Mouse (Mus musculus) embryo, embryonic 11.5 days (tissue): ENCODE measurements around the gene Olfr639.
"Not testable (repeated sequence)": the region's sequence is repeated elsewhere in the genome, so short reads cannot be mapped to it uniquely, and the experiment has no call there.

Experiments used
- DNase-seq: peaks from one replicate; pipeline ENCODE4 v3.0.0-alpha.2; 2012; ENCODE audit warnings: low read depth, low spot score

Olfr639 gene

GRCm38 (mm10) chr7:104017203-104017602 lies at the start of gene Olfr639:
Gene Olfr639 (minus strand): TSS chr7:104017303.
- no peak for DNase-seq

- DNase-seq: no peak
Measured at GRCm38 (mm10) chr7:104061345-104061744, 44.2 kb upstream of the Olfr639 start, which contains the start of gene 4930516K23Rik. Gene 4930516K23Rik (minus strand): TSS chr7:104061445.

GRCm38 (mm10) chr7:104059215-104059614 lies 42.1 kb upstream of the Olfr639 start:
- DNase-seq: no peak

GRCm38 (mm10) chr7:104052566-104052965 lies 35.5 kb upstream of the Olfr639 start, which contains the start of gene Olfr642:
Gene Olfr642 (minus strand): TSS chr7:104052666.
- DNase-seq: no peak

GRCm38 (mm10) chr7:104050745-104051144 lies 33.6 kb upstream of the Olfr639 start:
- no peak for DNase-seq

GRCm38 (mm10) chr7:104035145-104035544 lies 18.0 kb upstream of the Olfr639 start, which contains the start of gene Olfr641:
Gene Olfr641 (plus strand): TSS chr7:104035445.
- DNase-seq: no peak

- DNase-seq: no peak
Measured at GRCm38 (mm10) chr7:104026978-104027377, 9.9 kb upstream of the Olfr639 start.

GRCm38 (mm10) chr7:104025473-104025872 lies 8.4 kb upstream of the Olfr639 start, which contains the start of gene Olfr640:
Gene Olfr640 (minus strand): TSS chr7:104025573.
- no peak for DNase-seq

GRCm38 (mm10) chr7:104021651-104022050 lies 4.5 kb upstream of the Olfr639 start:
- DNase-seq: no peak

GRCm38 (mm10) chr7:104018953-104019352 lies 1.9 kb upstream of the Olfr639 start:
- no peak for DNase-seq

- no peak for DNase-seq
Measured at GRCm38 (mm10) chr7:103999124-103999523, 18.0 kb downstream of the Olfr639 start.

- DNase-seq: no peak
Measured at GRCm38 (mm10) chr7:103998446-103998845, 18.7 kb downstream of the Olfr639 start, which contains the start of gene Olfr638. Gene Olfr638 (plus strand): TSS chr7:103998746.

GRCm38 (mm10) chr7:103971782-103972181 lies 45.3 kb downstream of the Olfr639 start:
- DNase-seq: no peak

- no peak for DNase-seq
Measured at GRCm38 (mm10) chr7:103970852-103971251, 46.3 kb downstream of the Olfr639 start, which contains the start of gene Olfr635. Gene Olfr635 (plus strand): TSS chr7:103971152.

GRCm38 (mm10) chr7:103966873-103967272 lies 50.2 kb downstream of the Olfr639 start:
- DNase-seq: not testable (repeated sequence)
